Mouse (Mus musculus): ENCODE results near the gene Itpkb. TPM values are rescaled to one million over a fixed set of nuclear protein-coding genes. Genes with fewer than 3 reads are reported as not detected.
"Not testable (repeated sequence)": the region's sequence is repeated elsewhere in the genome, so short reads cannot be mapped to it uniquely, and the experiment has no call there.

Gene Itpkb
- polyA plus RNA-seq, 1 experiment from 2014 or later = 3.7 TPM

DNA sequence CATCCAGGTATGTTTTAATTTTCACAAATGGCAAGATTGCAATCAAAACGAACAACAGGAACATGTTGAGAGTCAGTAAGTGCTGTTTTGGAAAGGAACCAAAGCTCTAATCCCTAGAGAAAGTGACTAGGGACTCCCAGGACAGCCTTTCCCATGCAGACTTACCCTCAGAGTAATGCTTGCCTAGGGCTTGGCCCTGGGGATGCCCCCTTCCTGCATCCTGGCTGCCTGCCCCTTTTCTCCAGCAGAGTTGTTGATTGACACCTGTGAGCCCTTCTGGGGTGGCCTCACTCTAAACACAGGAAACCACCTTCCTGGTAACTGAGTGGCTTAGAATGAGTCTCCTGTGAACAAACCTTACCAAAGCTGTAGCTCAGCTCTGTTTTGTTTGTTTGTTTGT, 58.2 kb downstream of the Itpkb start:
- DNase-seq (ENCODE audit: low spot score) (no peak), ATAC-seq (ENCODE audit: low FRiP score, low TSS enrichment) (no peak)
- no peaks in the 10 kb centered on the region for H3K36me3 ChIP-seq (ENCODE audit: control insufficient read depth, insufficient read depth, low read length)
- no peak overlapping the region for H3K4me3 ChIP-seq (ENCODE audit: low read depth, low read length)
- peak overlapping the region; percentile 75 for H3K27ac ChIP-seq (replicated peaks)
- H3K4me2 ChIP-seq (replicated peaks; ENCODE audit: low read depth) = no peak overlapping the region
- no peaks in the 10 kb centered on the region for H3K27me3 ChIP-seq (ENCODE audit: control insufficient read depth, insufficient read depth, low read length)
- H3K9ac ChIP-seq (ENCODE audit: low read length) = no peak overlapping the region
- H3K9me3 ChIP-seq (ENCODE audit: control insufficient read depth, low read length) = no peaks in the 10 kb centered on the region
- TF ChIP-seq EP300 (optimal IDR thresholded peaks at IDR 0.05) = no peak
- TF ChIP-seq CTCF (IDR thresholded peaks at IDR 0.05; ENCODE audit: low read depth) = no peak
- H3K4me1 ChIP-seq (replicated peaks; ENCODE audit: control insufficient read depth, insufficient read depth) = peaks cover 11% of the 10 kb centered on the region
- WGBS = 12% methylated on average over 1 of the region's 1 CpGs

DNA sequence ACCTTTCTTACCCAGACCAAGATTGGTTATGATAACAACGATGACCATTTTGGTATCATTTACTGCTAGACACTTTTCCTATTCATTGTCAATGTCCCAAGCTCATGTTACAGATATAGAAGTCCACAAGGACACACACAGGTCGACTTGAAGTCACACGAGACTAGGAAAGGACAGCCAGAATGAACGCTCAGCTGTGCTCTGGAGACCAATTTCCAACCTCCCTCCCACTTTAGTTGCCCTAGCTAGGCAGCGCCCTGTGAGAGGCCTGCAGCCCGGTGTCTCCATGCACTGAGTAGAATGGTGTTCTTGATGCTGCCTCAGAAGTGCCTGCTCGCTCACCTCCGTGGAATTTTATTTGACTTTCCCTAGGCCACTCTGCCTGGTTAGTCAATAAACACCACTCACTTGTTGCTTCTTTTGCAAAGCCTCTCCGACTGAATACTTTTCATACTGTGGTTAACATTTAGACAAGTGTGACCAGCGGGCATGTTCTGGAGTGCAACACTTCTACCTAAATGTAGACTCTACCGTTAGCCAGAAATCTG, 59.0 kb downstream of the Itpkb start:
- not testable (repeated sequence) for ATAC-seq (ENCODE audit: low FRiP score, low TSS enrichment); H3K9ac ChIP-seq (ENCODE audit: low read length); H3K4me2 ChIP-seq (replicated peaks; ENCODE audit: low read depth); H3K27ac ChIP-seq (replicated peaks); H3K4me3 ChIP-seq (ENCODE audit: low read depth, low read length); H3K27me3 ChIP-seq (ENCODE audit: control insufficient read depth, insufficient read depth, low read length); DNase-seq (ENCODE audit: low spot score); H3K36me3 ChIP-seq (ENCODE audit: control insufficient read depth, insufficient read depth, low read length); H3K9me3 ChIP-seq (ENCODE audit: control insufficient read depth, low read length)
- H3K4me1 ChIP-seq (replicated peaks; ENCODE audit: control insufficient read depth, insufficient read depth) = peaks cover 11% of the 10 kb centered on the region
- WGBS = 65% methylated on average over 11 of the region's 11 CpGs

- no peak overlapping the region for H3K4me3 ChIP-seq (ENCODE audit: low read depth, low read length)
- ATAC-seq (ENCODE audit: low FRiP score, low TSS enrichment) (peak; percentile 53; the same call in 1 of the 2 replicates), DNase-seq (ENCODE audit: low spot score) (peak; percentile 57)
- H3K36me3 ChIP-seq (ENCODE audit: control insufficient read depth, insufficient read depth, low read length) = no peaks in the 10 kb centered on the region
- no peak overlapping the region for H3K9ac ChIP-seq (ENCODE audit: low read length)
- H3K9me3 ChIP-seq (ENCODE audit: control insufficient read depth, low read length) = no peaks in the 10 kb centered on the region
- H3K4me1 ChIP-seq (replicated peaks; ENCODE audit: control insufficient read depth, insufficient read depth) = peaks cover 11% of the 10 kb centered on the region
- no peak overlapping the region for H3K4me2 ChIP-seq (replicated peaks; ENCODE audit: low read depth)
- H3K27me3 ChIP-seq (ENCODE audit: control insufficient read depth, insufficient read depth, low read length) = no peaks in the 10 kb centered on the region
- TF ChIP-seq CTCF (IDR thresholded peaks at IDR 0.05; ENCODE audit: low read depth) = no peak
- TF ChIP-seq EP300 (optimal IDR thresholded peaks at IDR 0.05) = no peak
- 59% methylated on average over 3 of the region's 3 CpGs for WGBS
- peak overlapping the region; percentile 67 for H3K27ac ChIP-seq (replicated peaks)
Measured at GRCm38 (mm10) chr1:180390321-180390731, 60.0 kb downstream of the Itpkb start.

DNA sequence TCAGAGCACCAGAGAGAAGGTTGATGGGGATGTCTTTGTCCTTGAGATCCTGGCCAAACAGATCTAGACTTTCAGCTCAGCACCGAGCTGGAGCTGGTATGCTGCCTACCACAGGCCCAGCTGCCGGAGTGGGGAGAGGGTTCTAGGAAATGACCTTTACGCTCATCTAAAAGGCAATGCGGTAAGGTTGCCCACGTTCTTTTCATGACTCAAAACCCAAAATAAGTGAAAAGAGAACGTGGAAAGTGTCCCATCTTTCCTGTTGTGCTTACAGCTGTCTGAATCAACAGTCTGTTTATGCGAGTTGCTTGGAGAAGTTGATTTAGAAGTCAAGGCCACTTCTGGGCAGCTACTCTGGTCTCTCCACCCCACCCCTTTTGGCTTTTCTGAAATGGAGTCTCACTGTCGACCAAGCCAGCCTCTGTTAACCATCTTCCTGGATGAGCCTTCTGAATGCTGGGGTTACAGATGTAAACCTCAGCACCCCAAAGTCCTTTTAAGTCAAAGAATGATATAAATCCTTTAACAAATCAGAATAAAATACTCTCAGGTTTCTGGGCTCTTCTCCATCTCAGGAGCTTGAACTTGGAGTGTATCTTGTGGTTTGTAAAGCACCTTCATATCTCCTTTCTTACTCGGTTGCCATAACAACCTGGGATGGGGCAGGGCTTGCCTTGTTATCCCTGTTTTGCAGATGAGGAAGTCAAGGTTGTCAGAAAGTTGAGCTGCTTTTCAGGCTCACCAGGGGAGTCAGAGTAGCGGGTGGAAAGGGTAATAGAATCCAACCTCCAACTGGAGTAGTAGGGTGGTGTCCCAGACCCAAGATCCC, 60.7 kb downstream of the Itpkb start:
- Histone ChIP-seq H3K36me3 (ENCODE audit: control insufficient read depth, insufficient read depth, low read length) (no peaks in the 10 kb centered on the region), H3K27ac (replicated peaks) (peak overlapping the region; percentile 67), H3K27me3 (ENCODE audit: control insufficient read depth, insufficient read depth, low read length) (no peaks in the 10 kb centered on the region), H3K4me3 (ENCODE audit: low read depth, low read length) (no peak overlapping the region), H3K4me2 (replicated peaks; ENCODE audit: low read depth) (no peak overlapping the region), H3K4me1 (replicated peaks; ENCODE audit: control insufficient read depth, insufficient read depth) (peaks cover 11% of the 10 kb centered on the region), H3K9ac (ENCODE audit: low read length) (no peak overlapping the region), H3K9me3 (ENCODE audit: control insufficient read depth, low read length) (no peaks in the 10 kb centered on the region)
- TF ChIP-seq CTCF (IDR thresholded peaks at IDR 0.05; ENCODE audit: low read depth) = no peak
- no peak for TF ChIP-seq EP300 (optimal IDR thresholded peaks at IDR 0.05)
- WGBS = 69% methylated on average over 10 of the region's 10 CpGs
- ATAC-seq (ENCODE audit: low FRiP score, low TSS enrichment) (no peak), DNase-seq (ENCODE audit: low spot score) (no peak)

- 89% methylated on average over 4 of the region's 4 CpGs for WGBS
- Histone ChIP-seq H3K4me2 (replicated peaks; ENCODE audit: low read depth) (no peak overlapping the region), H3K9me3 (ENCODE audit: control insufficient read depth, low read length) (no peaks in the 10 kb centered on the region), H3K27ac (replicated peaks) (no peak overlapping the region), H3K9ac (ENCODE audit: low read length) (no peak overlapping the region), H3K27me3 (ENCODE audit: control insufficient read depth, insufficient read depth, low read length) (no peaks in the 10 kb centered on the region), H3K4me1 (replicated peaks; ENCODE audit: control insufficient read depth, insufficient read depth) (peaks cover 11% of the 10 kb centered on the region), H3K4me3 (ENCODE audit: low read depth, low read length) (no peak overlapping the region), H3K36me3 (ENCODE audit: control insufficient read depth, insufficient read depth, low read length) (no peaks in the 10 kb centered on the region)
- no peak for ATAC-seq (ENCODE audit: low FRiP score, low TSS enrichment)
- TF ChIP-seq CTCF (IDR thresholded peaks at IDR 0.05; ENCODE audit: low read depth) = no peak
- no peak for TF ChIP-seq EP300 (optimal IDR thresholded peaks at IDR 0.05)
- no peak for DNase-seq (ENCODE audit: low spot score)
Measured at GRCm38 (mm10) chr1:180391575-180391945, 61.3 kb downstream of the Itpkb start.

- Histone ChIP-seq H3K9me3 (ENCODE audit: control insufficient read depth, low read length) (no peaks in the 10 kb centered on the region), H3K9ac (ENCODE audit: low read length) (no peak overlapping the region), H3K36me3 (ENCODE audit: control insufficient read depth, insufficient read depth, low read length) (no peaks in the 10 kb centered on the region), H3K4me3 (ENCODE audit: low read depth, low read length) (no peak overlapping the region), H3K27me3 (ENCODE audit: control insufficient read depth, insufficient read depth, low read length) (no peaks in the 10 kb centered on the region), H3K27ac (replicated peaks) (no peak overlapping the region), H3K4me2 (replicated peaks; ENCODE audit: low read depth) (no peak overlapping the region), H3K4me1 (replicated peaks; ENCODE audit: control insufficient read depth, insufficient read depth) (peaks cover 11% of the 10 kb centered on the region)
- no peak for DNase-seq (ENCODE audit: low spot score)
- WGBS = 68% methylated on average over 5 of the region's 5 CpGs
- ATAC-seq (ENCODE audit: low FRiP score, low TSS enrichment) = no peak
- TF ChIP-seq EP300 (optimal IDR thresholded peaks at IDR 0.05) = no peak
- TF ChIP-seq CTCF (IDR thresholded peaks at IDR 0.05; ENCODE audit: low read depth) = no peak
Measured at GRCm38 (mm10) chr1:180392137-180392798, 62.0 kb downstream of the Itpkb start.
